Mouse (Mus musculus) urinary bladder, postnatal 10 days (tissue): ENCODE measurements at regions not wholly inside any gene's neighbourhood (a gene's known extent, or its start where the extent isn't known, plus 50 kb on each side); places are given as distances from the start of the nearest gene placed in this dataset.

Source experiments
- DNase-seq: peaks from one replicate; pipeline ENCODE4 v3.0.0; 2022; ENCODE audit warnings: low spot score

GRCm38 (mm10) chr13:72803374-72803773 is 174.8 kb downstream of the Irx2 start:
- DNase-seq = no peak

GRCm38 (mm10) chr13:72809226-72809625 is 180.6 kb downstream of the Irx2 start:
- no peak for DNase-seq

GRCm38 (mm10) chr13:72810626-72811025 is 182.0 kb downstream of the Irx2 start:
- DNase-seq = no peak

GRCm38 (mm10) chr13:72814616-72815015 is 186.0 kb downstream of the Irx2 start:
- no peak for DNase-seq

GRCm38 (mm10) chr13:72815236-72815932 is 186.8 kb downstream of the Irx2 start:
- no peak for DNase-seq

GRCm38 (mm10) chr13:72815933-72816553 is 187.4 kb downstream of the Irx2 start:
- no peak for DNase-seq

- DNase-seq = no peak
Measured at GRCm38 (mm10) chr13:72816856-72817255, 188.2 kb downstream of the Irx2 start.

GRCm38 (mm10) chr13:72817521-72817920 is 188.9 kb downstream of the Irx2 start:
- no peak for DNase-seq

- no peak for DNase-seq
Measured at GRCm38 (mm10) chr13:72817930-72818329, 189.3 kb downstream of the Irx2 start.

GRCm38 (mm10) chr13:72826613-72827012 is 198.0 kb downstream of the Irx2 start:
- no peak for DNase-seq

GRCm38 (mm10) chr13:72829331-72829730 is 200.7 kb downstream of the Irx2 start:
- no peak for DNase-seq

- no peak for DNase-seq
Measured at GRCm38 (mm10) chr13:72833326-72833725, 204.7 kb downstream of the Irx2 start.

GRCm38 (mm10) chr13:72837016-72837415 is 208.4 kb downstream of the Irx2 start:
- DNase-seq = no peak

GRCm38 (mm10) chr13:72848097-72848496 is 219.5 kb downstream of the Irx2 start:
- DNase-seq = no peak

- no peak for DNase-seq
Measured at GRCm38 (mm10) chr13:72849841-72850240, 221.2 kb downstream of the Irx2 start.

- no peak for DNase-seq
Measured at GRCm38 (mm10) chr13:72852896-72853295, 224.3 kb downstream of the Irx2 start.

- no peak for DNase-seq
Measured at GRCm38 (mm10) chr13:72875921-72876320, 247.3 kb downstream of the Irx2 start.

- no peak for DNase-seq
Measured at GRCm38 (mm10) chr13:72894982-72895381, 266.4 kb downstream of the Irx2 start.

GRCm38 (mm10) chr13:72902576-72902975 is 274.0 kb downstream of the Irx2 start:
- no peak for DNase-seq

GRCm38 (mm10) chr13:72918895-72919294 is 290.3 kb downstream of the Irx2 start:
- no peak for DNase-seq

GRCm38 (mm10) chr13:72920368-72920767 is 291.7 kb downstream of the Irx2 start:
- no peak for DNase-seq

GRCm38 (mm10) chr13:72924560-72925135 is 296.0 kb downstream of the Irx2 start:
- DNase-seq = no peak

GRCm38 (mm10) chr13:72937246-72937645 is 308.6 kb downstream of the Irx2 start:
- DNase-seq = no peak
